Mouse (Mus musculus): Measurements from ENCODE around the gene Gm17416.

GRCm38 (mm10) chr2:152570313-152570712 lies 1.2 kb downstream of the Gm17416 start:
- no peak for TF ChIP-seq POLR2A (IDR thresholded peaks at IDR 0.05; ENCODE audit: borderline replicate concordance, control insufficient read depth, low read depth, low read length)
- no peak for TF ChIP-seq CTCF (IDR thresholded peaks at IDR 0.05; ENCODE audit: control insufficient read depth, insufficient read depth, low read length)

All from bone marrow, adult 2 months (tissue).